Mouse (Mus musculus) T-cell, adult 2 months (primary cell): ENCODE data around the gene Calm3.

ENCODE experiments used
- DNase-seq: peaks from one replicate; pipeline ENCODE4 v3.0.0; 2022; ENCODE audit warnings: low spot score

The Calm3 gene

GRCm38 (mm10) chr7:16940292-16940691 lies 16.4 kb upstream of the Calm3 start:
- no peak for DNase-seq

GRCm38 (mm10) chr7:16938117-16938791 lies 14.3 kb upstream of the Calm3 start:
- DNase-seq, result no peak

GRCm38 (mm10) chr7:16937312-16937711 lies 13.4 kb upstream of the Calm3 start:
- DNase-seq, result no peak

GRCm38 (mm10) chr7:16932704-16933577 lies 9.0 kb upstream of the Calm3 start:
- DNase-seq, result peak; percentile 55

- DNase-seq, result peak; percentile 77
These were observed 8.2 kb upstream of the Calm3 start for GRCm38 (mm10) chr7:16931968-16932627.

GRCm38 (mm10) chr7:16930850-16931249 lies 6.9 kb upstream of the Calm3 start:
- DNase-seq, result peak; percentile 60

- no peak for DNase-seq
These were observed 4.4 kb upstream of the Calm3 start for GRCm38 (mm10) chr7:16928341-16928740.

- DNase-seq, result no peak
These were observed 454 bp downstream of the Calm3 start for GRCm38 (mm10) chr7:16923283-16924036.

- DNase-seq, result no peak
These were observed 1.4 kb downstream of the Calm3 start for GRCm38 (mm10) chr7:16922360-16922973.

GRCm38 (mm10) chr7:16921881-16922335 lies 2.0 kb downstream of the Calm3 start:
- DNase-seq, result no peak

- no peak for DNase-seq
These were observed 2.8 kb downstream of the Calm3 start for GRCm38 (mm10) chr7:16920818-16921791.

GRCm38 (mm10) chr7:16920150-16920579 lies 3.7 kb downstream of the Calm3 start:
- DNase-seq, result no peak

- DNase-seq, result no peak
These were observed 4.3 kb downstream of the Calm3 start for GRCm38 (mm10) chr7:16919395-16920149.

- no peak for DNase-seq
These were observed 5.2 kb downstream of the Calm3 start for GRCm38 (mm10) chr7:16918670-16919069.

- no peak for DNase-seq
These were observed 5.9 kb downstream of the Calm3 start for GRCm38 (mm10) chr7:16918014-16918413.

GRCm38 (mm10) chr7:16917447-16917846 lies 6.5 kb downstream of the Calm3 start:
- no peak for DNase-seq

- DNase-seq, result no peak
These were observed 7.3 kb downstream of the Calm3 start for GRCm38 (mm10) chr7:16916342-16917265.
